Mouse (Mus musculus) adrenal gland, postnatal 36 days (tissue): Measurements from ENCODE around the gene Sinhcaf. TPM values are rescaled to one million over a fixed set of nuclear protein-coding genes. Genes with fewer than 3 reads are reported as not detected.
A peak's percentile ranks its signal among the peaks of the same experiment; 100 is the strongest.
"Not testable (repeated sequence)": the region's sequence is repeated elsewhere in the genome, so short reads cannot be mapped to it uniquely, and the experiment has no call there.

ENCODE experiments used
- DNase-seq, 2 experiments: peaks; one replicate each; pipeline ENCODE4 v3.0.0; 2021; ENCODE audit warnings: mixed read lengths in 1 of 2
- long read RNA-seq, 2 experiments: library from polyadenylated mRNA; stranded (forward); transcript quantifications; one replicate each; pipeline ENCODE4 v2.0.0; 2021; ENCODE audit warnings: borderline sequencing depth in 2 of 2
- total RNA-seq, 2 experiments: library from RNA; stranded (reverse); gene quantifications; 2 replicates each; pipeline ENCODE4 v1.2.3; 2021

Gene Sinhcaf
- total RNA-seq: 10 to 100 TPM; 21.5 to 35.0 TPM
- long read RNA-seq, experiment 1, transcript Sinhcaf-201 (6 exons, 2,697 nt): major isoform, 13 of 26 reads
- long read RNA-seq, experiment 1, partial matches to known transcripts: 2 of 26 reads
- long read RNA-seq, experiment 1, other reads (novel, unspliced or antisense): 4 of 26 reads
- long read RNA-seq, experiment 2, partial matches to known transcripts: 0 of 5 reads
- long read RNA-seq, experiment 2, other reads (novel, unspliced or antisense): 2 of 5 reads

DNA sequence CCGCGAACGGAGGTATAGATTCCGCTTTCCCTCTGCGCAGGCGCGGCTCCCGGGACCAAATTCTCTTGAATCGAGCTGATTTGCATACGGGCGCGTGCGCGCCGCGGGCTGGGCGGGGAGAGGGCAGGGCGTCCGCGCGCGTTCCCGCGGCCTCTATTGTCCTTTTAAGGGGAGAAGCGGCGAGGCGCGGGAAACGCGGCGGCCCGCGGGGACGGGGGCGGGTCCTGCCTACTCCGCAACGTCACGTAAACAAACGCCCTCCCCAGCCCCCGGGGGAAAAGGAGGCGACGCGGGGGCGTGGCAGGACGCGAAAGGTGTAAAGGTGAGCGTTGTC is at the start of gene Sinhcaf:
Gene Sinhcaf, minus strand, starts transcription at position 59 of the 334 bp plus-strand sequence.
- DNase-seq: peak; percentile 99

DNA sequence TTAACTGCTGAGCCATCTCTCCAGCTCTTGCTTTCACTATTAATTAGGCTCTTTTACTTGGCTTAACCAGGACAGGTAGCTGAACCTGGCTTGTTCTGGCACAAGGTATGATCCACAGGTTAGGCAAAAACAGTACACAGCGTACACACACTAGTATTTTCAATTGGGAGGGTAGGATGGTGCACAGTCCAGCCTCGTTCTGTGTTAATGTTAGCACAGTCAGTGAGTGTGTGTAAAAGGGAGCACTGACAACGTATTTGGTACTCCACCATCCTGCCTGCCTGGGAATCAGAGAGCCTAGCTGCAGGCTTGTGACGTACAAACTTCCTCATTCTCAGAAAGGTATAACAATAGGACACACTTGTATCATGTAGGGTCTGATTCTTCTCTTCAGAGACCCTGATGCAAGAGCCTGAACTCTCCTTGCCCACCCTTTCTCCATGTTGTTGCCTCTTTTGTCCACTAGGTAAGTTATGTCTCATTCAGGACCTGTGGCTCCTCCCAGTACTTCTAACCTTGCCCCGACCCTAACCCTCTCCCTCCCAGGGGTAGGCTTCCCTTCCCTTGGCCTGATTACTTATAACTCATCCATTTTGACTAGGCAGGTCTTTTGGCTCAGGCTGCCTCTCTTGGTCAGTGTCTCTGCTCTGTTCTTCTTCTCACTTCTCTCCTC is 48.2 kb upstream of the Sinhcaf start:
- DNase-seq: no peak

DNA sequence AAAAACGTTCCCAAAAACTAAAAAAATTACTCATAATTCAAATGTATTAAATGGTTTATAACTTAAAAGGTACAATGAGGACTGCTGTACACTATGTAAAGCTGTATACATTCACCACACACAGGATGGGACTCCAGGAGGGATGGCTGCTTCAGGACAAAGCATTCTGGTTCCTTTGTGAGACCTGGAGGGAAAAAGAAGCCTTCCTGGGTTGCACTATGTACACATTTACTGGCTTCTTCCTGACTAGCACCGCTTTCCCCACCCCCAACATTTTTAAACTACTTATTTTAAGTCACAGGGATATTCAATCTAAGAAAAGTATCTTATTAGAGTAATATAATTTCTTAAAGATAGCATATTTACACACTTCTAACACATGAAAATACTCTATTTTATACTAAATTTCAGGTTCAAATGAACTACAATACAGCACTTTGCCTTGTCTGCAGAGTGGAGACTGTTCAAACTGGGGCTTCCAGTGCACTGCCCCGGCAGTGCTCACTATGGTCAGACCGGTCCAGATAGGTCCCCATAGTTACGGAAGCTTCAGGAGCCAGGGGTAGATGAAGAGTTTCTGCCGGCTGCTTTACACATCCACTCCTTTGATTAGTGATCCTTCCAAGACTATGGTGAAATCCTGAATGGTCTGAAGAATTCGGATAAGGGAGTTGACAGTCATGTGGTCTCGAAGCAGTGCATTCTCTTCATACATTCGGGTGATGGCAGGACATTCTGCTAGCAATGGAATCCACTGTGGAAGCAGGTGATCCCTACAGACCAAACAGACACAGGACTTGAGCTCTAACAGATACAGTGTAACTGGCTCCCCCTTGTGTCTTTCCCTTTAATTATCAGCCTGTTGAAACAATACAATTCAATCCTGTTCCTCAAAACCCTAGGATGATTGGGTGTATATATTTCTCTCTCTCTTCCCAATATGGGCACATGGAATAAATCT is 47.1 kb upstream of the Sinhcaf start:
- DNase-seq: no peak

DNA sequence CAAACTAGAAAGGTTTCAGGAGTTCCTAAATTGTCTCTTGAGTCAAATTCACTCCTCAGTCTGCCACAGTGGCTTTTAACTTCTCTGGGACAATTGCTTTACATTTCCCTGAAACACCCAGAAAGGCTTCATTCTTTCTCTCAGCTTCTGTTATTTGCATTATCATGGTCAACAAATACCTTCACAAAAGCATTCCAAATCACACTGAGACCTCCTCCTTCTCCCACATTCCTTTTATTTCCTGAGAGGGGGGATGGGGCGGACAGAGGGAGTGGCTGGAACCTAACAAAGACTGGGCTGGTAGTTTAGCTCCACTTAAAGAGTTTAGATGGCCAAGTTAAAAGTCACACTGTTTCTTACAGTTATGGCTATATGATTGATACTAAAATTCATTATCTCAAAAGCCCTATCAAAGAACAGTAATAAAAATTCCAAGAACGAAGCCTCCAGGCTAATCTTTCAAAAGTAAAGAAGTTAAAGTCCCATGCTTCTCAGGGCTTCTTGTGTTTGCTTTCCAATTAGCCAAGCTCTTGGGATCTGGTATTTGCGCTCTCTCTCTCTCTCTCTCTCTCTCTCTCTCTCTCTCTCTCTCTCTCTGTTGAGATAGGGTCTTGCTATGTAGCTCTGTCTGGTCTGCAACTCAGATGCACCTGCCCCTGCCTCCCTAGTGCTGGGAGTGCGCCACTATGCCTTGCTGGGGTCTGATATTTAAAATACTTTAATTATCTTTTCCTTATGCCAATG is 46.3 kb upstream of the Sinhcaf start:
- DNase-seq: no peak

DNA sequence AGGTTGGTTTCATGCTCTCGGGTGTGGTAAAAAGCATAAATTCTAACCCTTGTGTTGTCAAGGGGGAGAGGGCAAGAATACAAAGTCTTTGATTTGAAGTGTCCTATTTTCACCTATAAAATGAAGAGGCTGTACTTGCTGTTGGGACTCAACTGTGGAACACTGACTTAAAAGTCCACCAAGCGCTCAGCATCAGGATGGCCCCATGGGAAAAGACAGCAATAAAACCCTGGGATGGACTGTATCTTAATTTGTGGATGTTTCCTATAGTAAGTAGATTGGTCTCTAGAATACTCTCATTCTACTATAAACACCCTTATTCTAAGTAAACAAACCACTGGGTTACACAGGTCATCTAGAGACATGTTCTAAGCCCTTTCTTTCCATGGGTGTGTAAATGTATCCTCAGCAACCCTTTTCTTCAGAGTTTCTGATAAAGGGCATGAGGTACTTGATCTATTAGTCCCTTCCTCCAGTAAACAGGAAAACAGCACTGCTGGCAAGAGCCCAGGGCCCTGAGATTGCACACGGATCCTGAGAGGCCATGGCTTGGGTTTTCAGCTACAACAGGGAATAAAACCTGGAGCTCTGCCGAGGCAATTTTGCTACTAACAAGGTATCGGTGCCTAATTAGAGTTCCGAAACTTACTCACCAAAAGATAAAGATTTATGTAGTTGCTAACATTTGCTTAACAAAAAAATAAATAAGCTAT is 45.5 kb upstream of the Sinhcaf start:
- peak in 1 of 2 experiments; percentile 14 for DNase-seq

DNA sequence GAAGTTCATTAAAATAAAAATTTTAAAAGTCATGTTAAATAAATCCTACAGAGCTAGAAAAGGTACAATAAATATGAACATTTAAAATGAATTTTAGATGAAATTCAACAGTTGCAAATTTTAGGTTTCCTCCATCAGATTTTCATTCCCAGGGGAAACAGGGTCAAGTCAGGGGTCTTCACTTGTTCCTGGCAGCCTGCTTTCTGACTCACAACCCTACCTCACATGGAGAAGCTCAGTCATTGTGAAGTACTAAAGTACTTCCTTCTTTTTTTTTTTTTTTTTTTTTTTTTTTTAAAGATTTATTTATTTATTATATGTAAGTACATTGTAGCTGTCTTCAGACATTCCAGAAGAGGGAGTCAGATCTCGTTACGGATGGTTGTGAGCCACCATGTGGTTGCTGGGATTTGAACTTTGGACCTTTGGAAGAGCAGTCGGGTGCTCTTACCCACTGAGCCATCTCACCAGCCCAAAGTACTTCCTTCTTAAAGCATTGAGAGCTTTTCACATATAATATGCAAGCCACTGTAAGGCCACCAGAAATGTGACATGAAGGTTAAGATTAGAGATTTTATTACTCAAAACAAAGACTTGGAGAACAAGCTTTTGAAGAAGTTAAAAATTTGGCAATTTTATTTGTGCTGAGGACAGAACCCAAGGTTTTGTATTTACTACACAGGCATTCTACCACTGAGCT is 43.7 kb upstream of the Sinhcaf start:
- not testable (repeated sequence) for DNase-seq

DNA sequence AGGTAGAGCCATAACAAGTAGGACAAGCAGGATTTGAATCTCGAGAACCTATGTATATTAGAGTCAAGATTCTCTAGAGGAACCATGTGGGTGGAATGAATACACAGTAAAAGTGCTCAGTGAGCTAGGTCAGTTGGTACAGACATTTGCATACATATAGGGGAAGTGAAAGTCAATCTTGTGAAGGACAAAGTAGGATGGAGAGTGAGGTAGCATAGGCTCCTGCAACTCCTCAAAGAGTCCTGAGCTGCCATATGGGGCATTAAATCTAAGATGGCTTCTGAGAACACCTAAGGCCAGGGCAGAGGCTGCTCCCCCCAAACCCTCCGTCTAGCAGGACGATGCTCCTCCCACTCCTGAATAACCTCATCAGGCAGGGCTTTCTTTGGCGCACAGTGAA is 39.7 kb upstream of the Sinhcaf start:
- DNase-seq: no peak

DNA sequence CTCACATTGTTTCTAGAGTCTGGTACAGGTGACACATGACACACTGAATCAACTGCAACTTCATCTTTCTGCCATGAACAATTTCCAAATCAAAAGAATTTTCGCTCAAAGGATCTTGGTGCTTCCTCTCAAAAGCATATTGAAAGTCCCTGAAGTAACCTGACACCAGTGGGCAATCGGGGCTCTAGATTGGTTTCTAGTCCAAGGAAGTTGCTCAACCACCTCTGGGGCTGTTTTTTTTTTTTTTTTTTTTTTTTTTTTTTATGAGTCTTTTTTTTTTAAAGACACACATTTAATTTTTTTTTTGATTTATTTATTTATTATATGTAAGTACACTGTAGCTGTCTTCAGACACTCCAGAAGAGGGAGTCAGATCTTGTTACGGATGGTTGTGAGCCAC is 34.2 kb upstream of the Sinhcaf start:
- DNase-seq: no peak

DNA sequence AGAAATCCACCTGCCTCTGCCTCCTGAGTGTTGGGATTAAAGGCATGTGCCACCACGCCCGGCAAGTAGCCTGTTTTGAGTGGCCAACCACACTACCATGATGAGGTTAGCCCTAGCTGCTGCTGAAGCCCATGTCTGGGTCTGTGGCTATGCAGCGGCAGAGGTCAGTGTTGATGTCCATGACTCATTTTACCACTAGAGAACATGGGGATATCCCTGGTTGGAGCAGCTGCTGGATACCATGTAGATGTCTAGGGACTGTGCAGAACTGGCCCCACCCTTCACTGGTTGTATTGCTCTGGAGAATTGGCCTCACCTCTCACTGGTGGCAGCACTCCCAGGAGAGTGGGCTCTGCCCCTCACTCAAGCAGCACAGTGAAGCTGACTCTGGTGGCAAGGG is 28.8 kb upstream of the Sinhcaf start:
- no peak for DNase-seq

DNA sequence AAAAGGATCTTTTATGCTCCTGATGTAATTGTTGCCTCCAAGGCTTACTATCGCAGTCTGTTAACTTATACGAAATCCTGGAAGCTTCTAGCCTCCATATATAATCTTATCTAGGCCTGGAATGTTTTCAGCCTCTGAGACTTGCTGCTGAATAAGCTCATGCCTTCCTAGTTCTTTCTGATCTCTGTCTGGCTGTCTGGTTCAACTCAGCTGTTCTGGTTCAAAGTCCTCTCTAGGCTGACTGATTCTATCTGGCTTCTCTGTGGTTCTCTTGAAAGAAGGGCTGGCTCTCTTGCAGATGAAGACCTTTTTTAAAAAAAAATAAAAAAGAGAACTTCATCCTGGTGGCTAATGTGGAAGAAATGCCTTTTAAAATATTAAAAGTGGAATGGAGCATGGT is 26.6 kb upstream of the Sinhcaf start:
- no peak for DNase-seq

DNA sequence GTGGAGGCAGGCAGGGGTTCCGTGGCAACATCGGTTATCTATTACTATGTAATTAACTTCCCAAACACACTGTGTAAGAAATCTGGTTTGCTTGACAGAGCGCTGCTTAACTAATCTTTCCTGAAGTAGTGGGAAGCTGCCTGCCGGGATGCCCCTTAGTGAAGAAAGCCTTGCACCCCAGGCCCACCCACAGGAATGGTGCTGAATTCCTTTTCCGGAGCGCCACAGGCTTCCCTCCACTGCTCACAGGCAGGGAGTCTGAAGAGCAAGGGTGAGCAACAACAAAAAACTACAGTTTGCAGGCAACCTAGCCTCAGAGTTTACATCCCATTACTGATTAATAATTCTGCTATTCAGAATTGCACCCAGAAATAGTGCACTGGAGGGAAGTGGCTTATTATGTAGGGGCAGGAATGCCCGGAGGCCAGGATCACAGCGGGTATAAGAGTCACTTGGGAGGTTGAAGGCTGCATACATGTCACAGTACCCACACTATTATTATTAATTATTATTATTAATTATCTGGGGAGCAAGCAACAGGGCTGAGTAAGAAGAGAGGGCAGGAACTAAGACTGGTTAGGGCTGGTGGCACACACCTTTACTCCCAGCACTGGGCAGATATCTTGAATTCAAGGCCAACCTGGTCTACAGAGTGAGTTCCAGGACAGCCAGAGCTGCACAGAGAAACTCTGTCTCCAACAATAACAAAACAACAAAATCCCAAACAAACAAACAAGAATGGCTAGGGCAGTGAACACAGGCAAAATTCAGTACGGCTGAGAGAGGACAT is 26.0 kb upstream of the Sinhcaf start:
- no peak for DNase-seq

DNA sequence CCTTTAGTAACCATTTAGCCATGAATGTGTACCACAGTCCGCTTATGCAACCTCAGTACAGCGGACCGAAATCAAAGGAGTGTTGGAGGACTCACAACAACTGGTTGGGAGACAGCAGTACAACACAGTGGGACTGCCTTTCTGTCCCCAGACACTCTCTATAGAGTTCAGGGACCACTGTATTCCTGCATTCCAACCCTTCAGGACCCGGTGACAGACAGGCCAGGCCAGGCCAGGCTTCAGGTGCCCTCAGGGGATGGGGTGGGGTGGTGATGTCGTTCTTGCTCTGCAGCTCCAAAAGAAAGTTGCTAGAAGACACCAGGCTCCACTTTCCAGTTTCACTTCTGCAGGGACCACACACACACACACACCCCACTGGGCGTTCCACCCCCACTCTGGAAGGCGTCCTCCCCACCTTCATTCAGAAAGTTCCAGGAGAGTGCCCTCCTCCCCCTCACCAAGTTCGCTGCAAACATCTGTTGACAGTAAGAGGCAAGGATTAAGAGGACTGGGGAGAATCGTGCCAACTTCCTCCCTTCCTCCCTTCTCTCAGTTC is 25.2 kb upstream of the Sinhcaf start:
- no peak for DNase-seq

DNA sequence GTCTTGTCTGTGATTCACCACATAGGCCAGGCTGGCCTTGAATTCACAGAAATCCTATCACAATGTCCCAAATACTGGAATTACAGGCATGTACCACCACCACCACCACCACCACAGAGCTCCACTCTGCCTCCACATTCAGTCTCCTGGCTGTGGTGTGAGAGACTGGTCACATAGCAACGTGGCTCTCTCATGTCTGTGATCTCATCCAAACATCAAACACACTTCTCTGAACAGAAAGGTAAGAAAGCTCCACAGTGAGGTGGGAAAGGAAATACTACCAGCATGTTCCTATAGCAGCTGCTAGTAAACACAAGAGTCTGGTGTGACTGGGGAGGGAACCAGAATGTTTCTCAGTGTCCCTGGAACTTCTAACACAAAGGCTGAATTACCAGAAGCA is 15.0 kb upstream of the Sinhcaf start:
- DNase-seq: no peak

DNA sequence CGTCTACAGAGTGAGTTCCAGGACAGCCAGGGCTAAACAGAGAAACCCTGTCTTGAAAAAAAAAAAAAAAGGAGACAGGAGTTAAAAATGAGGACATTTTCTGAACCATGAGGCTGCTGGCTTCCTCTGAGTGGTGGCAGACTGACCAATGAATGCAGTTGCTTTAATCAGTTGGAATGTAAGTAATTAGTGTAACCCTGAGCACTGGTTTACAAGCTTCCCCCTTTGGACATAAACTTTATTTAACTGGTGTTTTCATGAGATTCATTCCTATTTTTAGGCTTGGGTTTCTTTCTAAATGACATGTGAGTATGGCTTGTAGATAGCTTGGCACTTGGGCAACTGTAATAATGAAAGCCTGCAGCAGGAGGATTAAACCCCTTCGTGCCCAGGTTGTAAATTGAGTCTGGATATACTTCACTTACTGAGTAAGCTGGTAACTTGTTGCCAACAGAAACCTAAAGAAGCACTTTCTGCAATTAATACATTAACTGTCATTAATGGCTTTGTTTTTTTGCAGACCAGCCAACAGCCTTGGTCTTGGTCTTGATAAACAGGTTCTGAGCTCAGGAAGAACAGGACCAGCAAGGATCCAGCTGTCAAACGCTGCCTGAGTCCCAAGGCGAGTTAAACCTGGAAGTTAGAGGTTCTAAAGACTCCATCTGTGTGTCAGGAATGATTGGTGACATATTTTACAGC is 13.4 kb upstream of the Sinhcaf start:
- DNase-seq: no peak

DNA sequence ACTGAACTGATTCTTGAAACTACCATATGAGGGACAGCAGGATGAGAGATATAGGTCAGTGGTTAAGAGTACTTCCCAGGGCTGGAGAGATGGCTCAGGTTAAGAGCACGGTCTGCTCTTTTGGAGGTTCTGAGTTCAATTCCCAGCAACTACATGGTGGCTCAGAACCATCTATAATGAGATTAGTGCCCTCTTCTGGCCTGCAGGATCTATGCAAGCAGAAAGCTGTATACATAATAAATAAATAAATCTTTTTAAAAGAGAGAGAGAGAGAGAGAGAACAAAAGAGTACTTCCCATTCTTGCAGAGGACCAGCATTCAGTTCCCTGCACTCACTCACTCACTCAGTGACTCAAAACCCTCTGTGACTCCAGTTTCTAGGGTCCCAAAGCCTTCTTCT is 12.4 kb upstream of the Sinhcaf start:
- DNase-seq: no peak

DNA sequence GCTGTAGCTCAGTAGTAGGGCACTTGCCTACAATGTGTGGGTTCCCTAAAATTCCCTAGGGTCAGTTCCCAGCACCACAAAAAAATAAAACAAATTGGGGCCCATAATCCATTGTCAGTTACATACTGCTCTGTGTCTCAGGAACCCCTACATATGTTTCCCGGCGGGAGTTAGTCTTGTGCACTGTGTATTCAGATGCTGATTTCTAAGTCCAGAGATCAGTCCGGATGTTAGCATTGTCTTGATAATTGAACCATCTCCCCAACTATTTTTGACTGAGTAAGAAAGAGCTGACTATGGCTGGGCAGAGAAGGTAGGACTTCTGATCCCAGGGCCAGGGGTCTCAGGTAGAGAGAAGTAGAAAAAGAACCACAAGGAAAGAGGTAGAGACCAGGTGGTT is 10.8 kb upstream of the Sinhcaf start:
- DNase-seq: no peak

DNA sequence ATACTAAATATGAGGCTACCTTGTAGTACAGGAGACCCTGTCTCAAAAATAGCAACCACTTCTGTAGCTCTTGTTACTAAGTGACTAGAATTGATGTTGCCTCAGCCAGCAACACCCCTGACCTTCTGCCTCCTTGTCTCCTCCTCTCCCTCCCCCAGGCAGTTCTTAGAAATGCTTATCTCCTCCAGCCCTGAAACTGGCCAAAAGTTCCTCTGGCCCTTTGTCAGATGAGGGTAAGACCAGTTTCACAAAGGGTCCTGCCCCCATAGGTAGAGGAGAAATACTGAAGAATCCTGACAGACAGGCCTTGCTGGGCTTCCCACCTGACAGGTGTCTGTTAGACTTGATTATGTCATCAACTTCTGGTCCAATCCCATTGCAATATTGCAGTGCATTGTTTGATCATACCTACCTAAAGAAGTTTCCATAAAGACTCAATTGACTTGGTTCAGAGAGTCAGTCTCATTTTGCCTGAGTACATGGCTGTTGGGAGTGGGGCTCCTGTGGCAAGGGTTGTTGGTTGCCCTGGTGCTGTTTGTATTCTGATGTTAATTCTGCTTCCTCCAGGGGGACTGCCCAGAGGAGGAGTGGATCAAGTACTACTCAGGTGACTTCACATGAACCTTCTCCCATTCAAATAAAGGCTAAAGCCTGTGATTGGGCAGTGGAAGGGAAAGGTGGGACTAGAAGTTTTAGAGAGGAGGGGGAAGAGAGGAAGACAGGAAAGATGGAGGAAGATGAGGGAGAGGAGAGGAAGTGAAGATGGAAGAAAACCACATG is 9.6 kb upstream of the Sinhcaf start:
- no peak for DNase-seq

DNA sequence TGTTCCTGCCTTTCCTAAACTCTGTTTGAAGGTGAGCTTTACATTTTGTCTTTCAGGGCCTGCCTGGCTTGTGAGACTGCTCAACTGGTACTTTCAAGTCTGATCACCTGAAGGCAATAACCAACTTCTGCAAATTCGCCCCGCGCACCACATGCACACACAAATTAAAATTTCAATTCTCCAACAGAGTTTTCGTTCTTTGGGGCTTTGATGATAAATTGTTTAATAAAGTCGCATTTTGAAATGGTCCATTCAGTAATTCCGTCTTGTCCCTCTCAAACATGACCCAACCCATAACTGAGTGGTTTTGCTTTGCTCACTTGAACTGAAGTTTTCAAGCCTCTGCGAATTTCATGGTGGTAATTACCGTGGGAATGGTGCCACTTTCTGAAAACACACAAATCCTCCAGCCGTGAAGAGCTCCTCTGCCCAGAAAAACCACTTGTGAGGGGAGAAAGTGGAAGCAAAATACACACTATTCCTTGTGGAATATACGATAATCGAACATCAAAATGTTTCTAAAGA is 676 bp upstream of the Sinhcaf start:
- DNase-seq: no peak
